Comparison of ENCODE assay signal across 24 mouse cellular contexts in the genomic region with DNA sequence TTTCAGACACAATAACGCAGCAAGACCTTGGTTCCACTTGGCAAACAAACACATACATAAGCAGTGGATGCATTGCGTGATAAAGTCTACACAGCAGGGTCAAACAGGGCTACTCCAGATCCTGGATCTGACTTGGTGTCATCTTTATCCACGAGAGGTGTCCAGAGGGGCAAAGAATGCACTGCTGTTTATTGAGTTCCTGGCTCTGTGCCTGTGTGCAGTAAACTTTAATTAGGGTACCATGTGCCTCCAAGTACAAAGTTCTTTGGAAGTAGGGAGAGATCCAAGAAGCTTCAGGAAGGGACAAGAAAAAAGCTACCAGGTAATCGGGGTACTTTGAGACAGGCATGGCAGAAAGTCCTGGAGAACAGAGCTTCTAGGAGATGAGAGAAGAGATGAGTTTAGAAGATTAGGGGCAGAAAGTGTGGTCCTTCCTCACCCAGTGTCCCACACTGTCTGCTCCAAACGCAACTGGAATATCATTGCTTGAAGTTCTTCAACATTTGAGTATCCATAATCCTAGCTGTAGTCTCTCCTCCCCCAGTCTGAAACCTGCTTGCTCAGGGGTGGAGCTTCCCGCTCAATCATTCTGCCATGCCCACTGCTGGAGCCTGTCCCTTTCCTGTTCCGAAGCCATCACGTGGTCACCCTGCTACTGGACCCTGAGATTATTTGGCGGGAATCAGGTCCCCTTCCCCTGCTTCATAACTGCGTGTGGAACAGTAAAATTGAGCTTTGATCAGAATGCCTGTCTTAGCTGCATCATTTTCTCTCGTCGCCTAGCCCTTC. TPM values are rescaled to one million over a fixed set of nuclear protein-coding genes. Genes with fewer than 3 reads are reported as not detected.
DNase-seq lines count a peak whose midpoint lies in the region; ATAC-seq and TF ChIP-seq lines count a peak whose summit lies in the region.
"Had no signal": no experiment of that assay in that cellular context is flagged by ENCODE, and none has a peak within 500 bp of the region (broad histone marks: within the 10 kb centered on the region; RNA-seq: fewer than 3 reads in every experiment).

No protein-coding gene starts in this region.

- no peak overlapping the region for H3K4me3 ChIP-seq in kidney, adult 2 months (ENCODE audit: insufficient read depth, low read depth, low read length)
- H3K4me3 ChIP-seq in kidney, embryonic 15.5 days (replicated peaks): no peak overlapping the region
- H3K4me3 ChIP-seq in left cerebral cortex, adult 2 months: no peak overlapping the region
- H3K4me3 ChIP-seq: embryonic facial prominence, embryonic 13.5 days; gastrocnemius, adult 2 months; heart, embryonic 10.5 days; heart, embryonic 15.5 days; hindbrain, embryonic 13.5 days had no signal

- WGBS in kidney, adult 2 months: 60% methylated on average over 12 of the region's 12 CpGs
- 81% methylated on average over 12 of the region's 12 CpGs for WGBS in kidney, embryonic 15.5 days

- no peak for TF ChIP-seq CTCF in kidney, adult 2 months (conservative IDR thresholded peaks at IDR 0.05; ENCODE audit: insufficient read depth, insufficient read length, low read depth, low read length)
- no peak for TF ChIP-seq CTCF in left cerebral cortex, adult 2 months (IDR thresholded peaks at IDR 0.05)

- peak; percentile 87 for DNase-seq in kidney, adult 2 months
- DNase-seq in kidney, adult 8-10 months: peak; percentile 64 to 81
- DNase-seq in kidney, postnatal 25 days: peak; percentile 68 to 79
- no peak for DNase-seq in left cerebral cortex, adult 2 months (ENCODE audit: extremely low spot score in 1 of 2, low spot score in 2 of 2)
- DNase-seq in cerebellum, adult 8-10 months: no peak
- no peak for DNase-seq in spleen, postnatal 4 days (ENCODE audit: low spot score in 2 of 2)
- DNase-seq: adrenal gland, adult 8-10 months; adrenal gland, postnatal 36 days; cerebellum, adult 11 months; cerebellum, adult 9-11 months; cerebellum, postnatal 36 days; gastrocnemius, adult 2 months; gastrocnemius, postnatal 25 days; heart, postnatal 14 days had no signal

- H3K9ac ChIP-seq in kidney, embryonic 15.5 days: no peak overlapping the region
- H3K9ac ChIP-seq: embryonic facial prominence, embryonic 13.5 days; heart, embryonic 15.5 days; hindbrain, embryonic 13.5 days had no signal

- no peak overlapping the region for H3K4me2 ChIP-seq in kidney, embryonic 15.5 days
- H3K4me2 ChIP-seq: embryonic facial prominence, embryonic 13.5 days; heart, embryonic 15.5 days; hindbrain, embryonic 13.5 days had no signal

- H3K27me3 ChIP-seq in kidney, adult 2 months (replicated peaks; ENCODE audit: control insufficient read depth, insufficient read depth, low read length): no peaks in the 10 kb centered on the region
- no peaks in the 10 kb centered on the region for H3K27me3 ChIP-seq in kidney, embryonic 15.5 days
- H3K27me3 ChIP-seq: embryonic facial prominence, embryonic 13.5 days; heart, embryonic 15.5 days; hindbrain, embryonic 13.5 days had no signal

- peaks cover 4% of the 10 kb centered on the region; the same call in 1 of the 2 replicates for H3K4me1 ChIP-seq in kidney, adult 2 months (ENCODE audit: control insufficient read depth, insufficient read depth, low read length)
- no peaks in the 10 kb centered on the region for H3K4me1 ChIP-seq in kidney, embryonic 15.5 days
- H3K4me1 ChIP-seq: embryonic facial prominence, embryonic 13.5 days; heart, embryonic 10.5 days; heart, embryonic 15.5 days; hindbrain, embryonic 13.5 days had no signal

- no peak for ATAC-seq in kidney, embryonic 15.5 days (replicated peaks; ENCODE audit: low FRiP score)
- ATAC-seq: forebrain, embryonic 14.5 days; hindbrain, postnatal 0 days had no signal

- no peaks in the 10 kb centered on the region for H3K9me3 ChIP-seq in kidney, embryonic 15.5 days (replicated peaks)
- H3K9me3 ChIP-seq: heart, embryonic 15.5 days had no signal

- no peaks in the 10 kb centered on the region for H3K36me3 ChIP-seq in kidney, adult 2 months (ENCODE audit: control insufficient read depth, insufficient read depth, low read length)
- H3K36me3 ChIP-seq in kidney, embryonic 15.5 days: no peaks in the 10 kb centered on the region
- H3K36me3 ChIP-seq: embryonic facial prominence, embryonic 13.5 days; G1E; heart, embryonic 10.5 days; heart, embryonic 15.5 days; hindbrain, embryonic 13.5 days had no signal

- H3K27ac ChIP-seq in kidney, adult 2 months (ENCODE audit: insufficient read depth, low read depth, low read length): peak overlapping the region; percentile 66
- H3K27ac ChIP-seq in kidney, embryonic 15.5 days: no peak overlapping the region
- no peak overlapping the region for H3K27ac ChIP-seq in left cerebral cortex, adult 2 months
- H3K27ac ChIP-seq: embryonic facial prominence, embryonic 13.5 days; gastrocnemius, adult 2 months; heart, embryonic 10.5 days; heart, embryonic 15.5 days; hindbrain, embryonic 13.5 days; hindbrain, postnatal 0 days had no signal

- intact Hi-C loops in left cerebral cortex, adult 2 months (cut with DNase I): no loop called here

- TF ChIP-seq POLR2A in kidney, adult 2 months (IDR thresholded peaks at IDR 0.05; ENCODE audit: low read depth, low read length): no peak

RNA-seq across cellular contexts. Expression of a gene that starts 17.3 kb away (rescaled TPM):
- polyA plus RNA-seq in kidney, adult 2 months (2012; rRNA removed): 1.0 and 1.2 TPM in 2 replicates
- 1.9 and 2.4 TPM in 2 replicates for polyA plus RNA-seq in kidney, embryonic 15.5 days (2015; fragmentation: Nextera tagmentation; extraction: Ambion mirVana)
- total RNA-seq in left cerebral cortex, adult 2 months (2021): under 1 TPM in 1 of 2 experiments, not detected in 1; 0.68 TPM
- total RNA-seq: G1E; hematopoietic stem cell, adult 5-6 weeks had no signal
- polyA plus RNA-seq: G1E had no signal

RNA-seq across cellular contexts. Expression of a gene that starts 26.8 kb away (rescaled TPM):
- polyA plus RNA-seq in kidney, adult 2 months (2012; rRNA removed): not detected in 2 replicates
- not detected in 2 replicates for polyA plus RNA-seq in kidney, embryonic 15.5 days (2015; fragmentation: Nextera tagmentation; extraction: Ambion mirVana)
- not detected for total RNA-seq in left cerebral cortex, adult 2 months (2021)
- total RNA-seq: adrenal gland, adult 8-10 months; adrenal gland, postnatal 36 days; G1E; gastrocnemius, adult 2 months; gastrocnemius, postnatal 25 days; granulocyte monocyte progenitor cell, adult 5-6 weeks; heart, postnatal 14 days; hematopoietic stem cell, adult 5-6 weeks; hindbrain, postnatal 0 days had no signal
- polyA plus RNA-seq: embryonic facial prominence, embryonic 13.5 days; forebrain, embryonic 14.5 days; G1E; heart, embryonic 10.5 days; heart, embryonic 15.5 days; hindbrain, embryonic 13.5 days; hindbrain, postnatal 0 days had no signal

RNA-seq across cellular contexts. Expression of a gene that starts 42.2 kb away (rescaled TPM):
- 50.9 and 56.5 TPM in 2 replicates for polyA plus RNA-seq in kidney, adult 2 months (2012; rRNA removed)
- 45.9 and 51.9 TPM in 2 replicates for polyA plus RNA-seq in kidney, embryonic 15.5 days (2015; fragmentation: Nextera tagmentation; extraction: Ambion mirVana)
- total RNA-seq in left cerebral cortex, adult 2 months (2021): 10 to 100 TPM; 84.3 to 85.9 TPM

RNA-seq across cellular contexts. Expression of a gene that starts 45.3 kb away (rescaled TPM):
- polyA plus RNA-seq in kidney, adult 2 months (2012; rRNA removed): 14.1 and 16.6 TPM in 2 replicates
- 43.2 and 45.2 TPM in 2 replicates for polyA plus RNA-seq in kidney, embryonic 15.5 days (2015; fragmentation: Nextera tagmentation; extraction: Ambion mirVana)
- 10 to 100 TPM; 48.7 to 51.9 TPM for total RNA-seq in left cerebral cortex, adult 2 months (2021)
- polyA plus RNA-seq: G1E had no signal

Comparison
In these comparisons a context has a peak if more than half of its experiments do, and no peak if none do; other contexts are left out.
1. DNase-seq: peak in kidney, adult 2 months (single experiment), kidney, adult 8-10 months (2 of 2) and kidney, postnatal 25 days (2 of 2); none in left cerebral cortex, adult 2 months (0 of 2), cerebellum, adult 8-10 months (single experiment) and spleen, postnatal 4 days (0 of 2).